Mouse (Mus musculus) embryonic facial prominence, embryonic 11.5 days (tissue): ENCODE measurements around the gene Cebpb. TPM values are rescaled to one million over a fixed set of nuclear protein-coding genes. Genes with fewer than 3 reads are reported as not detected.

Experiments used
- ATAC-seq: fragments of 200-750 bp; cut with Nextera tagmentation; replicated peaks from 2 replicates; pipeline ENCODE4 v1.8.0; 2017; ENCODE audit warnings: low read depth; ENCODE audit not compliant: insufficient number of reproducible peaks, low FRiP score, low TSS enrichment
- DNase-seq: peaks from one replicate; pipeline ENCODE4 v3.0.0-alpha.2; 2015; ENCODE audit warnings: low spot score
- H3K27ac ChIP-seq: fragments of 300-500 bp; sonication (generic); replicated peaks from 2 replicates; pipeline ENCODE4 v1.5.1; 2014; ENCODE audit warnings: mild to moderate bottlenecking, low read depth, low read length, control low read depth
- H3K27me3 ChIP-seq: fragments of 300-500 bp; sonication (generic); 2 replicates; pipeline ENCODE4 v1.6.1; 2014; ENCODE audit warnings: mild to moderate bottlenecking, low read length, moderate library complexity, mixed read lengths; ENCODE audit not compliant: control insufficient read depth, insufficient read depth
- H3K36me3 ChIP-seq: fragments of 300-500 bp; sonication (generic); replicated peaks from 2 replicates; pipeline ENCODE4 v1.6.1; 2014; ENCODE audit warnings: low read depth, mild to moderate bottlenecking, low read length, moderate library complexity, mixed read lengths; ENCODE audit not compliant: control insufficient read depth, insufficient read depth
- H3K4me1 ChIP-seq: fragments of 300-500 bp; sonication (generic); 2 replicates; pipeline ENCODE4 v1.6.1; 2014; ENCODE audit warnings: low read length, mixed read lengths; ENCODE audit not compliant: control insufficient read depth, insufficient read depth
- H3K4me2 ChIP-seq: fragments of 300-500 bp; sonication (generic); 2 replicates; pipeline ENCODE4 v1.6.1; 2014; ENCODE audit warnings: low read depth, mild to moderate bottlenecking, control low read depth, low read length, moderate library complexity
- H3K4me3 ChIP-seq: fragments of 300-500 bp; sonication (generic); 2 replicates; pipeline ENCODE4 v1.5.1; 2014; ENCODE audit warnings: low read depth, low read length, control low read depth
- H3K9ac ChIP-seq: fragments of 300-500 bp; sonication (generic); replicated peaks from 2 replicates; pipeline ENCODE4 v1.6.1; 2014; ENCODE audit warnings: mild to moderate bottlenecking, control low read depth, low read length
- H3K9me3 ChIP-seq: fragments of 300-500 bp; sonication (generic); replicated peaks from 2 replicates; pipeline ENCODE4 v1.6.1; 2016; ENCODE audit warnings: mild to moderate bottlenecking, low read length, inconsistent platforms, mixed read lengths; ENCODE audit not compliant: control insufficient read depth
- WGBS: fragments of 180-500 bp; shearing (Covaris S2); extraction: QIAGEN DNeasy Blood & Tissue Kit; methylation state at CpG from one replicate; pipeline ENCODE4 v1.1.7; 2014; 5-methylcytosine and 5-hydroxymethylcytosine counted together
- polyA plus RNA-seq: library from polyadenylated mRNA; unstranded; fragments of >200 nt; fragmentation: Nextera tagmentation; extraction: Ambion mirVana; gene quantifications from 2 replicates; pipeline ENCODE4 v1.2.1, GENCODE M21; 2014

Gene Cebpb
- polyA plus RNA-seq, 1 experiment from 2014 or later = 4.4 TPM

DNA sequence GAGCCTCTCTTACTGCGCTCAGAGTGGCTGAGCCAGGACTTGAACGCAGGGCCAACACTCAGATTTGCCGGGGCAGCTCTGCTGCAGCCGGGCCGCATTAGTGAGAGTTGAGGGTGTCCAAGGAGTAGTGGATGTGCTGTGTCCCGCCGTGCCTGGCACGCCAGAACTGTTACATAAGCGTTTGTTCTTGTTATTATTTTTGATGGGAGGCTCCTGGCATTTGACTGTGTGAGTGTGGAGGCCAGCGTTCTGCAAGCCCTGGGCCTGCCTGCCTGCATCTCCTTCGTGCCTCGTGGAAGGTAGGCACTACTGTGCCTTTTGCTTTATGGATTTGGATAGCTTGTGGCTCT lies 2.2 kb downstream of the Cebpb start:
- Histone ChIP-seq H3K9me3 (no peaks in the 10 kb centered on the region), H3K27me3 (peaks cover 15% of the 10 kb centered on the region), H3K9ac (no peak overlapping the region), H3K36me3 (no peaks in the 10 kb centered on the region), H3K4me3 (no peak overlapping the region), H3K27ac (no peak overlapping the region), H3K4me1 (no peaks in the 10 kb centered on the region; the same call in 1 of the 2 replicates), H3K4me2 (no peak overlapping the region)
- ATAC-seq (no peak), DNase-seq (no peak)
- WGBS = 83% methylated on average over 12 of the region's 12 CpGs

DNA sequence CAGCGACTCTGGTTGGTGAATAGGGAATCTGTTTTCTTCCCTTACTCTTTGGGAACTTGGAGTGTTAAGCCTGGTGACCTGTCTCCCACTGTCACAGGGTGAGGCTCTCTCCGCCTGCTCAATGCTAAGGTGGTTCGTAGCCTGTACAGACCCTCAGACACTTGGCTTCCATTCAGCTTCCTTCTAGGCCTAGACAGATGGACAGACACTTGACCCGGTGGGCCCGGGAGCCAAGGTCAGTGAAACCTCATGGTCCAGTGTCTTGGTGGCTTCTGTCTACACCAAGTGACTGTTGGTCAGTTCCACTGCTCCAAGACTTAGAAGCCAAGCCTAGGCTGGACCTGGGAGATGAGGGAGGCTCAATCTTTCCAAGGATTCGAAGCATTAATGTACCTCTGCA lies 2.7 kb downstream of the Cebpb start:
- Histone ChIP-seq H3K27ac (no peak overlapping the region), H3K9me3 (no peaks in the 10 kb centered on the region), H3K4me3 (no peak overlapping the region), H3K4me2 (no peak overlapping the region), H3K36me3 (no peaks in the 10 kb centered on the region), H3K4me1 (no peaks in the 10 kb centered on the region; the same call in 1 of the 2 replicates), H3K9ac (no peak overlapping the region), H3K27me3 (peaks cover 15% of the 10 kb centered on the region)
- no peak for DNase-seq
- WGBS = 87% methylated on average over 6 of the region's 6 CpGs
- no peak for ATAC-seq

DNA sequence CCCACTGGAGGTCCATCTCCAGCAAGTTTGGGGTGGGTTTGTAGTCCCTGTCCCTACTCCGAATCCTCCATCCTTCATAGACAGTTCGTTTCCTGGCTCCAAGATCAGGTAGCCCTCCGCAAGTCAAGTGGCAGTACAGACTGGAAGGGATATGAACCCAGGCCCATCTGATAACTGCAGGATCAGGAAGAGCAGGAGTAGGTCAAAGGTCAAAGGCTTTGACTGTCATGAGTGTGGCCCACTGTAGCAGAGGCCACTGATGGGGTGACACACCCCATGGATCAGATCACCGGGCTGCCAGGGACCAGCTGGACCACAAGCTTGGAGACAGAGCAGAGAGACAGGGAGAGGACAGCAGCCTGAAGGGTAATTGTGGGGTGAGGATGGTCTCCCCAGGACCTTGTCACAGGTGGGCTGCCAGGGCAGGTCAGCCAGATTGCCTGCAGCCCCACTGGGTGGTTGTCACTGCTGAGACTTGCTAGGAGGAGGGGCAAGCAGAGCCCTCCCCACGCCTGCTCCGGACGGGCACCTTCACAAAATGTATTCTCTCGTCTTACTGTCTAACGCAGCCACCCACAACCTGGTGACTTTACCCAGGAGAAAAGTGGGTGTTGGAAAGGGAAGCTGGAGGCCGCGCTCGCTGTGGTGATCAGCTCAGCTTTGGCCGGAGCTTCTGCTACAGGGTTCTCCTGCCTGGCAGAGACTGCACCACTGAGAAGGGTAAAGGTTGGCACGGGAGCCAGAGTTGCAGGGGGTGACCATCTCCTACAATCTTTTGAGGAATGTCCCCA lies 3.4 kb downstream of the Cebpb start:
- H3K27me3 ChIP-seq = peaks cover 15% of the 10 kb centered on the region
- 91% methylated on average over 14 of the region's 14 CpGs for WGBS
- no peak overlapping the region for H3K4me2 ChIP-seq
- DNase-seq (no peak), ATAC-seq (no peak)
- no peaks in the 10 kb centered on the region for H3K36me3 ChIP-seq
- H3K9me3 ChIP-seq = no peaks in the 10 kb centered on the region
- no peak overlapping the region for H3K4me3 ChIP-seq
- H3K9ac ChIP-seq = no peak overlapping the region
- H3K27ac ChIP-seq = no peak overlapping the region
- no peaks in the 10 kb centered on the region; the same call in 1 of the 2 replicates for H3K4me1 ChIP-seq

DNA sequence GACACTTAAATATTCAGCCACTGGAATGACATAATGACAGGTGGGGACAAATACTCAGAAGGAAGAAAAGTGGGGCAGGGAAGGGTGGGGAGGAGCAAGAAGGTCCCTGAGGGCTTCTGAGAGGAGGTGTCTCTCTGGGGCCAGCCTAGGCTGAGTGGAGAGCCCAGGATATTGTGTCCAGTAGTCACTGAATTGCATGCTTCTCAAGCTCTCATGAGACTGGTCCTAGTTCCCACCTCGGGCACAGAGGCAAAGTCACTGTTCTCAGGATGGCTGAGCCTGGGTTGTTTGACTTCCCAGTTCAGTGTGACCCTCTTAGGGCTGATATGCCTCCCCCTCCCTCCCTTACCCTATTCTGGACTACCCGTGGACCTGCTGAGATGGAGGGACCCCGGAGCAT lies 4.1 kb downstream of the Cebpb start:
- WGBS = 64% methylated on average over 3 of the region's 3 CpGs
- Histone ChIP-seq H3K36me3 (no peaks in the 10 kb centered on the region), H3K4me1 (no peaks in the 10 kb centered on the region; the same call in 1 of the 2 replicates), H3K9ac (no peak overlapping the region), H3K27ac (no peak overlapping the region), H3K4me2 (no peak overlapping the region), H3K9me3 (no peaks in the 10 kb centered on the region), H3K4me3 (no peak overlapping the region), H3K27me3 (peaks cover 15% of the 10 kb centered on the region)
- DNase-seq = no peak
- no peak for ATAC-seq

DNA sequence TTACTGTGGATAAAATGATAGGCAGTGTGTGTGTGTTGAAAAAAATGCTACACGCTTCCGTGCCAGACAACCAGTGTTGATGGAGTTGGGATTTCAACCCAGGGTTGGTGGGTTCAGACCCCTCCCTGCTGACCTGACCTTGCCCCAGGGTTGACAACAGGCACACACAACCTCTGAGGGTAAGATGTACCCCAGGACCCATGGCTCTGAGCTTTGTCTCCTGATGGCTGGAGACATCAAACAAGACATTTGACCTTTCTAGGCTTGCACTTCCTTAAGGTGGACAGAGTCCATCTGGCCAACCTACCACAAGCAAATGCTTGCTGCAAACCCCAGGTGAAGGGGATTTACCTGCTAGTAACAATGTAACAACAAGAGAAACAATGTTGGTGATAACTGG lies 4.8 kb downstream of the Cebpb start:
- DNase-seq = no peak
- Histone ChIP-seq H3K4me1 (no peaks in the 10 kb centered on the region), H3K36me3 (no peaks in the 10 kb centered on the region), H3K9ac (no peak overlapping the region), H3K27me3 (peaks cover 15% of the 10 kb centered on the region), H3K27ac (no peak overlapping the region), H3K4me3 (no peak overlapping the region), H3K4me2 (no peak overlapping the region), H3K9me3 (no peaks in the 10 kb centered on the region)
- WGBS = 80% methylated on average over 2 of the region's 2 CpGs
- no peak for ATAC-seq

DNA sequence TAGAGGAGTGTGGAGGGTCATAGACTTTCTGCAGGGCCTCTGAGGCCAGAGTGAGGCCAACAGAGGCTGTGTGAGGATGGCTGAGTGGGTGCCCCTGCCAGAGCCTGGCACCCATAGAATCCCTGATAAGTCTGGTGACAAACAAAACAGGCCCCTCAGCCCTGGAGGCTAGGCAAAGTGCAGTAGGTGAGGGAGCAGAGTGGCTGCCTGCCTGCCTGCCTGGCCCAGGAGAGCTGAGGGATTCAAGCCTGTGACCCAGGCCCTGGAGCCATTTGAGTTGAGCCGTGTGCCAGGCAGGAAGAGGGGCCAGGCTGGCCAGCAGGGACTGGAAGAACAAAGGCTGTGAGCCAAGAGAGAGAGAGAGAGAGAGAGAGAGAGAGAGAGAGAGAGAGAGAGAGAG lies 5.5 kb downstream of the Cebpb start:
- Histone ChIP-seq H3K36me3 (no peaks in the 10 kb centered on the region), H3K4me2 (no peak overlapping the region), H3K4me3 (no peak overlapping the region), H3K4me1 (no peaks in the 10 kb centered on the region), H3K9me3 (no peaks in the 10 kb centered on the region), H3K27me3 (peaks cover 14% of the 10 kb centered on the region), H3K27ac (no peak overlapping the region), H3K9ac (no peak overlapping the region)
- 40% methylated on average over 1 of the region's 1 CpGs for WGBS
- DNase-seq = no peak
- ATAC-seq = no peak

DNA sequence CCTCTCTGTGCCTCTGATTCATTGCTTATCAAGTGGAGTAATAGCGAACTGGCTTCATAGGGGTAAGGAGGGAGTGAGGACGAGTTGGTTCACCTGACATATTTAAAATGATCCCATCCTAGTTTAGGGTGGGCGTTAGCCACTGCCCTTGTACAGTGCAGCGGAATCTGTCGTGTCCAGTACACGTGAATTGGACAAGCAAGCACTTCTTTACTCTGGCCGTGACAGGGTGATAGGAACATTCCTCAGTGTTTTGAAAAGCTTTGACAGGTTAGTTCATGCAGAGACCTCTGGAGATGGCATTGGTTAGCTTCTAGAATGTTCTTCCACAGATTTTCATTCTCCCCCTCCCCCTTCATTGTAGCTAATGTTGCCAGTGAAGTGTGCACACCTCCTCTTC lies 6.2 kb downstream of the Cebpb start:
- H3K27ac ChIP-seq = no peak overlapping the region
- no peak overlapping the region for H3K4me3 ChIP-seq
- H3K27me3 ChIP-seq = peaks cover 7% of the 10 kb centered on the region
- DNase-seq (no peak), ATAC-seq (no peak)
- H3K9ac ChIP-seq = no peak overlapping the region
- H3K4me1 ChIP-seq = no peaks in the 10 kb centered on the region
- no peaks in the 10 kb centered on the region for H3K36me3 ChIP-seq
- WGBS = 92% methylated on average over 7 of the region's 7 CpGs
- H3K4me2 ChIP-seq = no peak overlapping the region
- H3K9me3 ChIP-seq = no peaks in the 10 kb centered on the region

DNA sequence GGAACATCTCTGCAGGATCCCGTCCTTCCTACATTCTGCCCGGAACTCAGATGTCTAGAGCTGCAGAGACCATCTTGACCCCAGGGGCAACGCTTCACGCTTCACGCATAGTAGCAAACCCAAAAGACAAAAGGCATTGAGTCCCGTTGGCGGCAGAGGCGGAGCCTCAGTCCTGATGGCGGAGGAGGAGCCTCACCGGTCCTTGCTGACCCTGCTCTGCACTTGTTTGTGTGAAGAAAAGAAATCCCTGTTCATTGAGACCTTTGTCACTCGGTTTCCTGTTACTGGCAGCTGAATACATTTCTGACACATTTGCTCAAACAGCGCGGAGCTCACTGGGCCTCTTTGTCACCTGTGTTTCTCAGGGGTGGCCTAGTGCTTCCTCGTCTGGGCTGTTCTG lies 6.8 kb downstream of the Cebpb start:
- Histone ChIP-seq H3K9ac (no peak overlapping the region), H3K4me1 (no peaks in the 10 kb centered on the region), H3K27ac (no peak overlapping the region), H3K4me3 (no peak overlapping the region), H3K27me3 (peaks cover 4% of the 10 kb centered on the region), H3K36me3 (no peaks in the 10 kb centered on the region), H3K4me2 (no peak overlapping the region), H3K9me3 (no peaks in the 10 kb centered on the region)
- WGBS = 77% methylated on average over 14 of the region's 14 CpGs
- DNase-seq (no peak), ATAC-seq (no peak)
